Mouse (Mus musculus) limb, embryonic 10.5 days (tissue): Measurements from ENCODE around the gene Chd3. TPM values are rescaled to one million over a fixed set of nuclear protein-coding genes. Genes with fewer than 3 reads are reported as not detected.

Experiments used
- DNase-seq: peaks from one replicate; pipeline ENCODE4 v3.0.0-alpha.2; 2017; ENCODE audit warnings: low spot score
- H3K27ac ChIP-seq: fragments of 300-500 bp; sonication (generic); 2 replicates; pipeline ENCODE4 v1.5.1; 2016; ENCODE audit warnings: mild to moderate bottlenecking
- H3K27me3 ChIP-seq: fragments of 300-500 bp; sonication (generic); 2 replicates; pipeline ENCODE4 v1.6.1; 2016; ENCODE audit warnings: low read depth, mild to moderate bottlenecking; ENCODE audit not compliant: poor library complexity, severe bottlenecking
- H3K36me3 ChIP-seq: fragments of 300-500 bp; sonication (generic); 2 replicates; pipeline ENCODE4 v1.6.1; 2016; ENCODE audit warnings: mild to moderate bottlenecking, moderate library complexity
- H3K4me1 ChIP-seq: fragments of 300-500 bp; sonication (generic); 2 replicates; pipeline ENCODE4 v1.6.1; 2016
- H3K4me3 ChIP-seq: fragments of 300-500 bp; sonication (generic); 2 replicates; pipeline ENCODE4 v1.5.1; 2016; ENCODE audit warnings: mild to moderate bottlenecking, moderate library complexity
- H3K9me3 ChIP-seq: fragments of 300-500 bp; sonication (generic); replicated peaks from 2 replicates; pipeline ENCODE4 v1.6.1; 2016; ENCODE audit warnings: mild to moderate bottlenecking
- WGBS: fragments of 180-500 bp; shearing (Covaris S2); methylation state at CpG from one replicate; pipeline ENCODE4 v1.1.7; 2016; 5-methylcytosine and 5-hydroxymethylcytosine counted together
- polyA plus RNA-seq: library from polyadenylated mRNA; unstranded; fragments of >200 nt; fragmentation: Nextera tagmentation; extraction: Ambion mirVana; gene quantifications from 2 replicates; pipeline ENCODE4 v1.2.1, GENCODE M21; 2016

Gene Chd3
- polyA plus RNA-seq, 1 experiment from 2014 or later: 70.5 TPM

DNA sequence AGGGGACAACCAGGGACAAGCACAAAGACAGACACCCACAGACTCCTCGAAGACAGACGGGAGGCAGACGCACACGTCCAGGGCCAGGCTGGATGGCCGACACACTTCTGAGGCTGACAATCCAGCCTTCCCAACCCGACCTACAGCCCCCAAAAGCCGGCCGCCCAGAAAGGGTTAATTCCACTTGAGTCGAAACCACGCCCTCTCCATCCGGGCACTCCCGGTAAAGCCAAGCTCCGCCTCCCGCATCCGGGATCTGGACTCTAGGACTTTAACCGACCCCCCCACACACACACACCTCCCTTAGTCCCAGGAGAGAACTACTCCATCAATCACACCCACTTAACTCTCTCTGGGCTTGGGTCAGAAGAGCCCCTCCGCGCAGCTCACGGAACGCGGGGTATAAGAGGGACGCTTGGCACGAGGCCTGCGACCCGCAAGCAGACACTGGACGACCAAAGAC is 41.9 kb upstream of the Chd3 start:
- H3K27me3 ChIP-seq: no peaks in the 10 kb centered on the region
- 0% methylated on average over 26 of the region's 26 CpGs for WGBS
- peaks cover 51% of the 10 kb centered on the region for H3K36me3 ChIP-seq
- DNase-seq: peak; percentile 100
- H3K4me3 ChIP-seq: peak overlapping the region; percentile 87
- H3K27ac ChIP-seq: peak overlapping the region; percentile 89
- no peaks in the 10 kb centered on the region for H3K9me3 ChIP-seq
- H3K4me1 ChIP-seq: peaks cover 77% of the 10 kb centered on the region

DNA sequence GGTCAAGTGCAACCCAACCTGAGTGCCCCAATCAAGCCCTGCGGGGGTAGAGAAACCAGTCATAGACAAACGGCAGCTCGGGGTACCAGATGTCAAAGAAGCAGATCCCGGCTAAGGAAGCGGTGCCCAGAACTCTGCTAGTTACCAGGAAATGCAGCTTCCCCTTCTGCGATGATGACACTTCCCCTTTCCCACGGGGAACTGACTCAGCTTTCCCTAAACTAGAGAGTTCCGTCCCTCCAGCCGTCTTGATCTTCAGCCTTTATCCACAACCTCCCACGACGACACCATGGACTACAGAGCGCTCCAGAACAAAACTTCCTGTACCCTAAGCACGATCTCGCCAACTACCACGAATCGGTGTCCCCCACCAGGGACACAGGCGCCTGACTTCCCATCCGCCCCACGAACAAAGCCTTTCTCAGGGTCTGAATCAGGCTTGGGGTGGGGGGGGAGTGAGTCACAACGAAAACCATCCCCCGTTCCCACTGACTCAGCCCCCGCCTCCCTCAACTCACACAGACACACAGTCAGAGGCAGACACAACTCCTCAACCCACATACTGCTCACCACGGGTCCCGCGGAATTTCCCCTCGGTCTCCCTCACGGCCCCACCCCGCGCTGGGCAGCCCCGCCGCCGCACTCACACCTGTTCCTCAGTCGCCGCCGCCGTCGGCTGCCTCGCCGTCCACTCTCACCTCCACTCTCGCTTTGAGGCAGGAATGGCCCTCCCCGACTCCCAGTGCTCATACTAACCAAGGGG is 41.3 kb upstream of the Chd3 start:
- peak overlapping the region; percentile 87 for H3K4me3 ChIP-seq
- H3K4me1 ChIP-seq: peaks cover 72% of the 10 kb centered on the region
- DNase-seq: no peak
- H3K27me3 ChIP-seq: no peaks in the 10 kb centered on the region
- 1% methylated on average over 41 of the region's 41 CpGs for WGBS
- H3K9me3 ChIP-seq: no peaks in the 10 kb centered on the region
- H3K36me3 ChIP-seq: peaks cover 57% of the 10 kb centered on the region
- peak overlapping the region; percentile 89 for H3K27ac ChIP-seq

DNA sequence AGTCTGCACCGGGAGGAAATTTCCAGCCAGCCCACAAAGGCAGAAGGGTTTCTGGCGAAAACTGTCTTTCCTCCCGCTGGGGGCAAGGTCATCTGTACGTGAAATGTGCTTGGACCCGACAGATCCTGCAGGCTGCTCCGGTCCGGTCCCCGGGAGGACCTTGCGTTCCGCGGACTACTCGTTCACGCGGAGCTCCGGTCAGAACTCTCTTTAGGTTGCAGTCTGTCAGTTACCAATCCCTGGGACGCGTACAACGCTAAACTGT is 40.8 kb upstream of the Chd3 start:
- WGBS: 0% methylated on average over 18 of the region's 18 CpGs
- Histone ChIP-seq H3K36me3 (peaks cover 62% of the 10 kb centered on the region), H3K4me3 (peak overlapping the region; percentile 87), H3K4me1 (peaks cover 67% of the 10 kb centered on the region), H3K27ac (peak overlapping the region; percentile 89), H3K27me3 (no peaks in the 10 kb centered on the region), H3K9me3 (no peaks in the 10 kb centered on the region)
- no peak for DNase-seq

DNA sequence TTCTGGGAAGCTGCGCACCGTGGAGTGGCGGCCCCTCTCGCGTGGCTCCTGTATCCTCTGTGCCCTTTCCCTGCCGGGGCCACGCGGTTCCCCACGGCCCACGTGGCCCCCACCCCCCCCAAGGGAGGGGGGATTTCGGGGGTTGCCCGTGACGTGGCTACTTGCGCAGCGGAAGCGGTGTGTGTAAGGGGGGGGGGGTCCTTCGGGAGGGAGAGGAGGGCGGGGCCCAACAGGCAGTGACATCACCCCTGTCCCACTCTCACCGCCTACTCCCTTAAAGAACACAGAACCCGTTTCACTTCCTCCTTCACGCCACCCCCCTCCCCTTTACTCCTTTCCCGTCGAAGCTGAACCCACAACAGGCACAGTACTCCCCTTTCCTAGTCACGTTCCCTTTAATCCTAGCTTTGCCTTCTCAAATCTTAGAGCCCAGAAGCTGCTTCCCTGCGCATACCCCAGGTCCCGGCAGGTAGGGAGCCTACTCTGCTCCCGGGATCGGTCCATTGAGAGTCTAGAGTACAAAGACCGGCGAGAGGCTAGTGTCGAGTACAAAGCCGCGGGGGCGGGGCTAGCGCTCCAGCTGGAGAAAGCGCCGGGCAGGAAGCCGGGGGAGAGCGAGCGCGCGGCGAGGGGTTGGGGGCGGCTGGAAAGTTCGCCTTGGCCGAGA is 40.3 kb upstream of the Chd3 start:
- H3K27ac ChIP-seq: peak overlapping the region; percentile 89
- H3K4me1 ChIP-seq: peaks cover 64% of the 10 kb centered on the region
- H3K27me3 ChIP-seq: no peaks in the 10 kb centered on the region
- H3K36me3 ChIP-seq: peaks cover 67% of the 10 kb centered on the region
- H3K4me3 ChIP-seq: peak overlapping the region; percentile 87
- no peaks in the 10 kb centered on the region for H3K9me3 ChIP-seq
- WGBS: under 1% methylated on average over 46 of the region's 46 CpGs
- DNase-seq: peak; percentile 89

DNA sequence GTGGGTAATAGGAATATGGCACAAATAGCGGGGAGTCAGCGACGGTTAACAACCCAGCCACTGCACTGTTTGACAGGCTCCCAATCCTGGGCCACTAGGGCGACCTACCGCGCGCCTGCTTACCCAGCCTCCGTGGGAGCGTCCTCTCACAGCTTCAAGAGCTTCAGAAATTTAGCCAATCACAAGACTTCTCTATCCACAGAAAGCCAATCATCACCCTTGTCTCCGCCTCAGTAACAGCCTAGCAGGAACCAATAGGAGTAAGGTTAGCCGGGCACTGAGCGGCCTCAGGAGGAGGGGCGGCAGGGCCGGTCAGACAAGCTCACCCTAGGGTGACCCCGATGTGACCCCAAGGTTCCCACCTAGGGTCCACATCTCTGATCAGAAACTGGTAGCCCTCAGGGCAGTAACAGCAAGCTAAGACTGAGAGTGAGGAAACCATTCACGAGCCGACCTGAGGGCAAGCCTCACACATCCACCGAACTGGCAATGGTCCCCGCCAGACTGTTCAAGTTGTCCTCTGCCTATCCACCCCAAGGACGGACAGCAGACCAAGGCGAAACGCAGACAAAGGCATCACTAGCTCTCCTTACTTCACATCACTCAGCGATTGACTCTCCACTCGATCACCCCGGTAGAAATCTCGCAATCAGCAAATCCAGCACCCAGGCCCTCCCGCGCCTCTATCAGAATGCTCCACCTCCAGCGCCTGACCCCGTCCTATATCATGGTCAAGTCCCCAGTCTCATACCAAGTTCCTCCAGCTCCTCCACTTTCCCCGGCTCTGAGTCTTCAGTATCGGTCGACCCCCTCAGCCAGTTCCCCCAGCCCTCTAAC is 39.6 kb upstream of the Chd3 start:
- DNase-seq: peak; percentile 80

DNA sequence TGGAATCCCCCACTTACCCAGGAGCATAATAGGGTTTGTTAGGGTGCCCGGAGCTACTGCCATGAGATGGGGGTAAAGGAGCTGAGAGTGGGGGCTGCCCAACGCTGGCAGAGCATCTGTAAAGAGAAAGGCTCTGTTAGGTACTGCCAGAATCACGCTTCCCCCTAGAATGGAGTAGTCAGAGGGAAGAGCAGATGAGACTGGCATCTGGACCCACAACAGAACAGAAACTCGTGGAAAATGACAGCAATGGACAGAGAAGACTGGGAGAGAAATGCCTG is 38.5 kb upstream of the Chd3 start:
- H3K4me3 ChIP-seq: peak overlapping the region; percentile 87
- peak overlapping the region; percentile 89; the same call in 1 of the 2 replicates for H3K27ac ChIP-seq
- H3K36me3 ChIP-seq: peaks cover 70% of the 10 kb centered on the region
- no peaks in the 10 kb centered on the region for H3K27me3 ChIP-seq
- no peaks in the 10 kb centered on the region for H3K9me3 ChIP-seq
- 88% methylated on average over 4 of the region's 4 CpGs for WGBS
- DNase-seq: no peak
- H3K4me1 ChIP-seq: peaks cover 46% of the 10 kb centered on the region

More for the DNA sequence above, 39.6 kb upstream of the Chd3 start:
- peaks cover 70% of the 10 kb centered on the region for H3K36me3 ChIP-seq
- H3K4me1 ChIP-seq: peaks cover 57% of the 10 kb centered on the region
- H3K27ac ChIP-seq: peak overlapping the region; percentile 89
- WGBS: under 1% methylated on average over 33 of the region's 33 CpGs
- no peaks in the 10 kb centered on the region for H3K9me3 ChIP-seq
- H3K4me3 ChIP-seq: peak overlapping the region; percentile 87
- no peaks in the 10 kb centered on the region for H3K27me3 ChIP-seq

DNA sequence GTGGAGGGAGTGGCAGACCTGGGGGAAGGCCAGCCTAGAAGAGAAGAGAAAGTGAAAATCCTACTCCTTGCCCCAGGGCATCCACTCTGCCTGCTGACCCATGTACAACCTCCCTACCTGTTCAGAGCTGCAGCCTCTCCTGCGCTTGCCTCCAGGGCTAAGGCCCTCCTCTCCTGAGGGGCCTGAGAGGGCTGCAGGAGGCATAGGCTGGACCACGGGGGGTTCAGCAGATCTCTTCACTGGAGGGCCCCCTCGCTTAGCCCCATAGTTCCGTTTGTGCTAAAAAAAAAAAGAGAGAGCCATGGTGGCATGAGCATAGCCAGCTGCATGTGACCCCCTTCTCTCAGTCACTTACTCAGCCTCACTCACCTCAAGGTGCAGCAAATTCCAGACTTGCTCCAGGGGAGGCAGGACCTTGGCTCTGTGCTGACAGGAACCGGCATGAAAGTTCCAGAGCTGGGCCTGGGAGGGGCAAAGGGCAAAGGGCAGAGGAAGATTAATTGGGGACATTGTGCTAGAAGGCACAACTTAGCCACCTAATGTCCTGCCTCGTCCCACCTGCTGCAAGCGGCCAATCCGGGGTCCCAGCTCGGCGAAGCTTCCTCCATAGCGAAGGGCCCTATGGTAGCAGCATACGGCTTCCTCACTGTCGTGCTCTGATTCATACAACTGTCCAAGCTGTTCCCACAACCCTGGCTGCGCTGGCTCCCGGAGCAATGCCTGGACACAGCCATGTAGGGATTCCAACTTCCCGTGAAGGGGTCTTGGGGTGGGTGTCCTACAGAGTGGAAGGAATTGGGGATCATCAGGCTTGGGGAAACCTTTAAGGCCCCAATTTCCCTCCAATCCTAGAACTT is 37.9 kb upstream of the Chd3 start:
- DNase-seq: no peak
- Histone ChIP-seq H3K4me3 (peak overlapping the region; percentile 87), H3K4me1 (peaks cover 41% of the 10 kb centered on the region), H3K27ac (0 out of 2 replicates have a peak overlapping the region, but pooled peaks have one; percentile 56), H3K36me3 (peaks cover 70% of the 10 kb centered on the region), H3K27me3 (no peaks in the 10 kb centered on the region), H3K9me3 (no peaks in the 10 kb centered on the region)
- WGBS: 88% methylated on average over 16 of the region's 16 CpGs

DNA sequence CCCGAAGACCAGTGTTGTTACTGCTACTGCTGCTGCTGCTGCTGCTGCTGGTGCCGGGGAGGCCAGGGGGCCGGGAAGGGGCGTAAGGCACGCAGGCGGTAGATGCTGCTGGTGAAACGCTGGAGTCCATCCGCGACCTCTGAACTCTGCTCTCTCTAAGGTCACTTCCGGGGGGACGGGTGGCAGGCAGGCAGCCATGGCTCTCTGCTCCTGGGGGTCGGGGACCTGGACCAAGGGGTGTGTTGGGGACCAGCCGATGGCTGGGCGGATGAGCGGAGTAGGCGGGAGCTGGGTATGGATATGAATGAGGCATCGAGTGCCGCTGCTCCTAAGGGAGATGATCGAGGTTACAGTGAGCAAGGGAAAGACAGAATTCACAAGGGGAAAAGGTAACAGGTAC is 37.1 kb upstream of the Chd3 start:
- WGBS: 92% methylated on average over 19 of the region's 19 CpGs
- DNase-seq: no peak
- Histone ChIP-seq H3K27ac (no peak overlapping the region), H3K9me3 (no peaks in the 10 kb centered on the region), H3K27me3 (no peaks in the 10 kb centered on the region), H3K4me3 (no peak overlapping the region), H3K36me3 (peaks cover 72% of the 10 kb centered on the region), H3K4me1 (peaks cover 40% of the 10 kb centered on the region)

DNA sequence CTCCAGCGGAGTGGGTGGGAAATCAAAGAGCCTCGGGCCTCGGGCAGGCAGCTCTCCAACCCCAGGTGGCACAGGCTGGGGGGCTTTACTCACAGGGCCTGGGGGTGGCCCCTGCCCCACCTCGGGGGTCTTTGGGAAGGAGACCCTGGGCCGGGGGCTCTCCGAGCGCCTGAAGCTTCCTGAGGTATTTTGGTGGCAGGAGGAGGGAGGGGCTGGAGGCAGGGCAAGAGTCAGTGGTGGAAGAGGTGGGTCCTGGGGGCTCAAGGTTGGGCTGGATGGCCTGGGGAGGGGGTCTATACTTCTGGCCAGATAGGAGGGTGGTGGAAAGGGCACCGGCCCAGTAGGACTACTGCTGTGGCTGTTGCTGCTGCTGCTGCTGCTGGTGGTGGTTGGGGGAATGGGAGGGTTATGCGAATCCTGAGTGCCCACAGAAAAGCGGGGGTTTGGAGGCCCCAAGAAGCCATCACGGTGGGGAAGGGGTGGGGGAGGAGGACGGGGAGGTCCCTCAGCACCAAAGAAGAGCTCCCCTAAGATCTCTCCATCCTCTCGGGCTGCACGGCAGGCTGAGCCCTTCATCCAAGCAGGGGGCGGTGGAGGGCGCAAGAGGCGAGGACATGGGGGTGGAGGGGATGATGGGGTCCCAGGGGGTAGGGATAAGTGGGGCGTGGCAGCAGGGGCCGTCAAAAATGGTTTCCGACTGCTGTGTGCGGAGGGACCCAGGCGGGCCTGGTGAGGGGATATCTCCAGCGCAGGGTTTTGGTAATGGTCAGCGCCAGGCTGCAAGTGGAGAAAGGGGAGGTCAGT is 36.4 kb upstream of the Chd3 start:
- Histone ChIP-seq H3K9me3 (no peaks in the 10 kb centered on the region), H3K4me1 (peaks cover 45% of the 10 kb centered on the region), H3K36me3 (peaks cover 79% of the 10 kb centered on the region), H3K4me3 (peak overlapping the region; percentile 21; the same call in 1 of the 2 replicates), H3K27ac (no peak overlapping the region), H3K27me3 (peaks cover 3% of the 10 kb centered on the region; the same call in 1 of the 2 replicates)
- DNase-seq: no peak
- 91% methylated on average over 24 of the region's 24 CpGs for WGBS

DNA sequence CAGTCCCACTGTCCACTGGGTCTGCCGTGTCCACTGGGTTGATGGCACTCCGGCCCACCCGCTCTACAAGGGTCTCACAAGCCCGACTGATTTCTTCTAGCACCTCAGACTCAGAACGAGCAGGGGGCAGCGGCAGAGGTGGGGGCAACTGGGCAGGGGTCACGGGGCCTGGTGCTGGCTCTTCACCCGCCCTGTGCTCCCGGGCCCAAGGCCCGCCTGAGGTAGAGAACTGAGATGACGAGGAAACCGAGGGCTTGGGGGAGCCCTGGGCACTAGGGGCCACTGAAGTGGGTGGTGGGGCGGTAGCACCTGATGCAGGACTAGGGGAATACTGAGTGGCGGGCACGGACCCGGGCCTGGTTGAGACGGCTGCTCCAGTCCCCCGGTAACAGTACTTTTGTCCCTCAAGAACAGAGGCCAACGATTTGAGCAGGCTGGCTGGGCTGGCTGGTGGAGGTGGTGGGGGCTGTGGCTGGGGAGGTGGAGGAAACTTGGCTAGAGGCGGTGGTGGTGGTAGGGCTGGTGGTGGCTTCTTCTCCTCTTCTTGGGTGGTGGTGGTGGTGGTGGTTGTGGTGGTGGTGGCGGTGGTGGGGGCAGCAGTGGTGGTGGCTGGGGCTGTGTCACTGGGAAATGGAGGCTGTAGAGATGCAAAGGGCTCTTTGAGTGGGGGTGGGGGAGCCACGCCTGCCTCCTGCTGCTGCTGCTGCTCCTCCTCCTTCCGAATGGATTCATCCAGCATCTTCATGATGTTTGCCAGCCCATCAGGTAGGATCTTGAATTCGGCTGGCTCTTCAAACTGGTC is 35.6 kb upstream of the Chd3 start:
- Histone ChIP-seq H3K36me3 (peaks cover 87% of the 10 kb centered on the region), H3K27ac (no peak overlapping the region), H3K4me1 (peaks cover 46% of the 10 kb centered on the region), H3K4me3 (peak overlapping the region; percentile 21; the same call in 1 of the 2 replicates), H3K27me3 (peaks cover 11% of the 10 kb centered on the region; the same call in 1 of the 2 replicates), H3K9me3 (no peaks in the 10 kb centered on the region)
- 91% methylated on average over 24 of the region's 24 CpGs for WGBS
- DNase-seq: no peak
